Mouse (Mus musculus) liver, adult 2 months (tissue): ENCODE data around the gene Cyp11a1.

Source experiments
- CTCF ChIP-seq: fragments of 200-500 bp; IDR thresholded peaks from 2 replicates; pipeline ENCODE4 v1.5.1; 2011; ENCODE audit warnings: low read depth, low read length, control low read depth
- POLR2A ChIP-seq: fragments of 200-500 bp; IDR thresholded peaks from 2 replicates; pipeline ENCODE4 v1.6.1; 2011; ENCODE audit warnings: low read length, control low read depth; ENCODE audit not compliant: insufficient read depth; ENCODE audit errors: extremely low read depth

DNA sequence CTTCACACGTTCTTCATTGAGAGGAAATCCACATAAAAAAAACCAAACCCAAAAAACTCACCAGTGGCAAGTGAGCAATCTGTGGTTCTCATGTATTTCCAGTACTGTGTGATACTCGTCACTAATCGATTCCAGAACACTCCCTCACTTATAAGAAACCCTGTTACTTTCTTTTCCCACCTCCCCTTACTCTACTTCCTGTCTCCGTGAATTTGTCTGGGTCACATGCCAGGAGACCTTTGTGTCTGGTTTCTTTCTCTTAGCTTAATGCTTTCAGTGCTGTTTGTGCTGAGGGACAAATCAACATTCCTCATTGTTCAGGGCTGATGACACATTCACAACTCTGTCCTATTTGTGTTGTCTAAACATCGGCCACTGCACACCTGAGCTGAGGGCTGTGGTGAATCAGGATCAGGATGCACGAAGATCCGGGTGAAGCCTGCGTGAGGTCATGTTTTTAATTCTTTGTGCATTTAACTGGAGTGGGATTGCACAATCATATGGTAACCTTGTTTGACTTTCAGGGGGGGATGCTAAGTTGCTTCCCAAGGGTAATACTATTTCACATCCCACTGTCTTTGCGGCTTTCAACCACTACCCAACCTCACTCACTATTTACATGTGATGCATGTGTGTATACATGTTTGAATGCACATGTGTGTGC lies 33.3 kb upstream of the Cyp11a1 start:
- TF ChIP-seq CTCF (no peak), POLR2A (no peak)
